Mouse (Mus musculus): ENCODE results near the gene Map3k3.
"Not testable (repeated sequence)": the region's sequence is repeated elsewhere in the genome, so short reads cannot be mapped to it uniquely, and the experiment has no call there.

Gene Map3k3

DNA sequence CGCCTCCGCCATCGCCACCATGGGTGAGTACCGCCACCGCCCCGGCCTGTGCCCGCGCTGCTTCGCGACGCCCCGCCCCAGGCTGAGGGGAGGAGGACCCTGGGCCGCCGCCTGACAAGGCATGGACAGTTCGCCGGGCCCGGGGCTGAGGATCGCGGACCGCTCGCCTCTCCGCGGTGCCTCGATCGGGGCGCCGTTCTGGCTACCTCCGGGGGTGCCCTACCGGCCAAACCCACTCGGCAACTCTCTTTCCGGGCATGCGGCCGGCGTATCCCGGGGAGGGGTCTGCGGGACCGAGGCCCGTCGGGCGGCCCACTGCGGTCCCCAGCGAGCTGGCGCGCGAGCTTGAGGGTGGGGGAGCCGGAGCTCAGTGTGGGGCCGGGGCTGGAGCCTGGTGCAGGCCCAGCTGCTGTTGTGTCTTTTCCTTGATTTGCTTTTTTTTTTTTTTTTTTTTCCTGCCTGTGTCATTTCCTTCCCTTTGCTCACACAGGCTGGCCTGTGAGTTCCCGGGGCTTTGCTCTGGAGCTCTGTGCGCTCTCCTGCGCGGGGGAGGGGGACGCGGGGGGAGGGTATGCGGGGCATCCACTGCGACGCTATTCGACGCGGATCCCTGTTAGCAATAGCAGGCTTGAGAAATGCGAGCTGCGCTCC is 623 bp downstream of the Map3k3 start:
- peak; percentile 72 for DNase-seq

DNA sequence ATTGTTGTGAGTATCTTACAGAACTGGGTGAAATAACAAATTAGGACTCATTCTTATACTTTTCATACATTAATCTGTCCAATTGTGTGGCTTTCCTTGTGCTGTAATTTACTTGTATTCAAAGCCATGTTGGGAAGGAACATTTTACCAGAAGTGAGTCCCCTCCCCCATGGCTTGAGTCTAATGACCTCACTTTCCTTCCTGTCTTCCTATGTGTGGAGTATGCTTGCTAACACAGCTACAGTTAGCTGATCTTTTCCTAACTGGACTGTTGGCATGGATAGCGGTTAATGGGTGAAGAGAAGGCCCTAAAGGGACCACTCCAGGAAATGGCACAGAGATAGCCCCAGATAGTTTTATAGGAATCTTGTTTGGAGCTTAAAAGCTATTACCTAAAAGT is 13.8 kb downstream of the Map3k3 start:
- DNase-seq = no peak

GRCm38 (mm10) chr11:106102866-106103265 is 18.5 kb downstream of the Map3k3 start:
- no peak for DNase-seq

DNA sequence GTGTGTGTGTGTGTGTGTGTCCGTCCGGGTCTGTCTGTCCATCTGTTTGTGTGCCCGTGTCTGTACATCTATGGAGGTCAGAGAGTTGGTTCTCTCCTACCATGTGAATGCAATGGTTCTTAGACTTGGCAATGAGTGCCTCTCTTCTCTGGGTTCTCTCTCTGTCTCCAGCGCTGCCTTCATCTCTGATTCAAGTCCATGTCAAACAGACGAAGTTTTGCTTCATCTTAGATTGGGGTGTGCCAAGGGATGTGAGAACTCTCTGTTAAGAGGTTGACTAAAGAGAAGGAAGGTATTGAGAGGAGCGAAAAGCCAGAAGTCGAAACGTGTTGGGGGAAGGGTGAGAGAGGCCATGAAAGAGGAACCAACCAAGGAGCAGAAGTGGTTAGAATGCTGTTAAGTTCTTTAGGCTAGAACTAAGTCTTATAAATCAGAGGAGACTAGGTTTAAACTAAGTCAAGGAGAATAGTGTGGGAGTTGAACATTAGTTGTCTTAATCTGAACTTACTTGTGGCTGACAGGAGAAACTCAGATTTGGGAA is 21.7 kb downstream of the Map3k3 start:
- DNase-seq = no peak

DNA sequence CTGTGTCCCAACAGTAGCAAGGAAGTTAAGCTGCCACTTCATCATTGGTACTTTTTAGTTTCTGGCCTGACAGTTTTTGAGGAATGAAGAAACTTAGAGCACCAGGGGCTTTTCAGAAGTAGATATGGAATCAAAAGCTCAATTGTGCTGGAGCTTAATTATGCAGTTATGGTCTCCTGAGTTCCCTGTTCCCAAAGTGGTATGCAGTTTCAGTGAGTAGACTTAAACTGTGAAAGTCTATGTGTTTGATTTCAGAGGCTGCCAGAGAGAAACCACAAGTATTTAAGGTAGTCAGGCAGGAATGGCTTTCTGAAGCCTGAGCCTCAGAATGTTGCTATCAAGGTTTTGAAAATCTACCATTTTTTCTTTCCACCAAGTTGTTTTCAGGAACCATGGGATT is 27.3 kb downstream of the Map3k3 start:
- no peak for DNase-seq

GRCm38 (mm10) chr11:106122221-106122620 is 37.8 kb downstream of the Map3k3 start:
- DNase-seq = no peak

GRCm38 (mm10) chr11:106122736-106123135 is 38.3 kb downstream of the Map3k3 start:
- DNase-seq = no peak

- no peak for DNase-seq
Measured at GRCm38 (mm10) chr11:106124784-106125183, 40.4 kb downstream of the Map3k3 start.

- no peak for DNase-seq
Measured at GRCm38 (mm10) chr11:106125827-106126226, 41.4 kb downstream of the Map3k3 start.

GRCm38 (mm10) chr11:106126727-106127373 is 42.4 kb downstream of the Map3k3 start:
- not testable (repeated sequence) for DNase-seq

DNA sequence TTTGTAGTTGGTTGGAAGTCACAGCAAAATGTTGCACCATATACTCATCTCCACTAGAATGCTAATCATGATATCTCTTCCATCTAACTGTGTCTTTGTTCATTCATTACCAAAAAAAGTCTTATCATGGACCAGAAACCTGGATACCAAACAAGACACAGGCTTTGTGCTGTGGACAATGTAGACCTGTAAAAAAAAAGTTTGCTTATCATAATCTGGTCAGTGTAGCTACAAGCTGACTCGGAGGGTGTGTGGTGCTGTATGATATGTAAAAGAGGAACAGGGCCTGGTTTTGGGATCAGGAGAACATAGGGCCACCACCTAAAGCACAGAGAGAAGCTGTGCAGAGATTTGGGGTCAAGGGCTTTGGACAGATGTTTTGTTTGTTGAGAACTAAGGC is 45.1 kb downstream of the Map3k3 start:
- no peak for DNase-seq

- no peak for DNase-seq
Measured at GRCm38 (mm10) chr11:106132516-106132915, 48.1 kb downstream of the Map3k3 start.

GRCm38 (mm10) chr11:106134580-106135528 is 50.4 kb downstream of the Map3k3 start:
- no peak for DNase-seq

GRCm38 (mm10) chr11:106151219-106151618 is 66.8 kb downstream of the Map3k3 start:
- no peak for DNase-seq

DNA sequence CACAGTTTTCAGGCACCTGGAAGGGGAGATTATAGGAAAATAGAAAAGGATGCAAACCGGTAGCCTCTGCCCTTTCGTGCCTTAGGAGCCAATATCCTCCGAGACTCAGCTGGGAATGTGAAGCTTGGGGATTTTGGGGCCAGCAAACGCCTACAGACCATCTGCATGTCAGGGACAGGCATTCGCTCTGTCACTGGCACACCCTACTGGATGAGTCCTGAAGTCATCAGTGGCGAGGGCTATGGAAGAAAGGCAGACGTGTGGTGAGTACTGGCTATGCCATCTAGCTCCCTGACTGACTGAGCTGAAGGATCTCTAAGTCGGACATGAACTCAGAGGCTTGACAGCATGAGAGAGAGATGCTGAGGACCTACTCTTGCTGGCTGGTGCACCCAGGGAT is 67.7 kb downstream of the Map3k3 start:
- peak; percentile 52 for DNase-seq

DNA sequence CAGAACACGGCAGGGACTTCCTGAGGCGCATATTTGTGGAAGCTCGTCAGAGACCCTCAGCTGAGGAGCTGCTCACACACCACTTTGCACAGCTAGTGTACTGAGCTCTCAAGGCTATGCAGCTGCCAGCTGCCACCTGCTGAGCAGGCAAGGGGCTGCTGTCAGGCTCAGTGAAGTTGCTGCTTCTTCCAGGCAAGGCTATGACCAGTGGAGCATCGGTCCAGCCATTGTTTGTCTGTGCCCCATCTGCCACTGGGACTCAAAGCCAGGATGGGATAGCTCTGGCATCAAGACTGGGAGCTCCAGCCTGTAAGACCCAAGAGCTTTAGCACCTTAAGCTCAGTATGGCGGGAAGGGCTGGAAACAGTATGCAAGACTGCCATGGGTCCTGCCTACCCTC is 69.7 kb downstream of the Map3k3 start:
- DNase-seq = no peak

DNA sequence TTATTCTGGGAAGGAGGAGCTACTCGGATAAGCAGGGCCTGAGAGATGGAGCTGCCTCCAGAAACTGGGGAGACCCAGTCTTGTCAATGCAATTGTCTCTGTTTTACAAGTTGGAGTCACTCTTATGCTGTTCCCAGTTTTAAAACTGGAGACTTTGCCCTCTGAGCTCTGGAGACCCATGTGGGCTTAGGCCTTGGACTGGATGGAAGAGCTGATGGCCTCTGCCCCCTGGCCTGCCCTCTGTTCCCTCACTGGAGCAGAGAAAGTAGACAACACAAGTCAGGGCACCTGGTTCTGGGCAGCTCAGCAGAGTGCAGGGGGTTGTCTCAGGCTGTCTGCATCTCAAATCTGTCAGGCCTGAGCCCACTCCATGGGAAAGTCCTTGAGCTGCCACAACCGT is 70.4 kb downstream of the Map3k3 start:
- no peak for DNase-seq

DNA sequence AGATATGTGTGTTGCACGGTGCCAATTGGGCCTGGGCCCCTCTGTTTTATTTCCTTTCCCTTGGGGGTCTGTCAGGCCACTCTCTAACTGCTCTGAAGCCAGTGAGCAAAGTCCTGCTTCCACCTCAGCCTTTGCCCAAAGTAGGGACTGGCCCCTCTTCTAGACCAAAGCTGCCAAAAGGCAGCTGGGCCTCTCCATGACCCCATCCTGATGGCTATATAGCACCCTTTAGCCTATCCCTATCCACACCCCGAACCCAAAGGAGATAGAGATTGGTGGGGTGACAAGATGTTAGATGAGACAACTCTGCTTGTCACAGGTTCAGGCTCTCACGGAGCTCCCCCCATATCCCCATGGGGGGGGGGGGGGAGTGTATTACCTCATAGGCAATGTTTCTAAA is 71.3 kb downstream of the Map3k3 start:
- no peak for DNase-seq

- no peak for DNase-seq
Measured at GRCm38 (mm10) chr11:106156257-106156656, 71.8 kb downstream of the Map3k3 start.

DNA sequence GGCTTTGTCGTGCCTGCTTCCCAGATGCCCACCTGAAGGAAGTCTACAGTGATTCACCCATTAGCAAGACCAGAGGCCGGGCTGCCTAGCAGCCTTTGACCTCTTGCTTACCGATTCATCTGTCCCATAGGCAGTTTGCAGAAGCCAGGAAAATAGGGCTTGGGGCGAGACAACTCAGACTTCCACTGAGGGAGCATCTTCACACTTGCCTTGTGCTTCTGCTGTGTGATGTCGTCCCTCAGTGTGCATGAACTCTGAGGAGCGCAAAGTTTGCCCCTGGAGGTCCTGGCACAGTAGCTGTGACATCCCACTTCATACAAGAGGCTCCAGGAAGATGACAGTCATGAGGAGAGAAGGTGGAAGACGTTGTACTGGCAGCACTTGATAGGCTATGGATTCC is 72.7 kb downstream of the Map3k3 start:
- no peak for DNase-seq

- DNase-seq = peak; percentile 52
Measured at GRCm38 (mm10) chr11:106158081-106158929, 73.9 kb downstream of the Map3k3 start.

GRCm38 (mm10) chr11:106158930-106159215 is 74.5 kb downstream of the Map3k3 start:
- peak; percentile 31 for DNase-seq

Measured in right cerebral cortex, postnatal 25 days (tissue).